Mouse (Mus musculus) frontal cortex, postnatal 10 days (tissue): ENCODE measurements around the gene Aasdhppt.

ENCODE experiments used
- DNase-seq, 2 experiments: peaks; one replicate each; pipeline ENCODE4 v3.0.0; 2022; ENCODE audit warnings: low spot score in 2 of 2, mixed read lengths in 1 of 2

Aasdhppt gene

DNA sequence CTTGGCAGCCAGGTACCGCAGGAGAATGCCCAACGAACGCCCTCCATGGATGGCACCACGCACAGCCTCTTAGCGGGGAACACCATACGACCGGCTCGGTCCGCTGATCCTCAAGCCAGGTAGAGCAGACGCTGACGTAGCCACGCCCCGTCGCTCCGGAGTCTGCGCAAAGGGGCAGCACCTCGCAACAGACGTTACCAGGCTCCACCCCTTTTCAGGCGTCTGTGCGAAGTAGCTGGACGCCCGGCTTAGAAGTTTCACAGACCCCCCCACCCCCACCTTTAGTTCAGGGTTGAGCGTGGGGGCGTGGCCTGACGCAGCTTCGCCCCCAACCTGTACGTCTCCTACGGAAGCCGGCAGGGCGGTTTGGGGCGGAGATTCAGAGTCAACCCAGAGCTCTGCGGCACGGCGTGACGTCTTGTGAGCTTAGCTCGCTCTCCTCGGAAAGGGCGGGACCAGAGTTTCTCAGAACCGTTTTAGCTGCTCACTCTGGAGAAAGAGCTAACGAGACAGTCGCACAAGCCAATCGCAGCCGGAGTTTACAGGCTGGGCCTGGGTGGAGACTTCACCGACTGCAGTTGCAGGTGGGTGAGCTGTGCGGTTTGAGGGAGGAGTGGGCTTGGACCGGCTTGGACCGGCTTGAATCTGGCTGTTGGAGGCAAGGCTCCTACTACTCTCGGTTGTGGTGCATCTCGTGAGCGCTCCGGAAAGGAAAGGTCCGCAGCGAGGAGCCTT lies at the start of gene Aasdhppt, which contains the start of gene Kbtbd3:
Gene Aasdhppt (minus strand): TSS at position 121 of the 735 bp plus-strand sequence.
Gene Kbtbd3 (plus strand): TSS at position 483 of the 735 bp plus-strand sequence.
- peak; percentile 99 for DNase-seq

DNA sequence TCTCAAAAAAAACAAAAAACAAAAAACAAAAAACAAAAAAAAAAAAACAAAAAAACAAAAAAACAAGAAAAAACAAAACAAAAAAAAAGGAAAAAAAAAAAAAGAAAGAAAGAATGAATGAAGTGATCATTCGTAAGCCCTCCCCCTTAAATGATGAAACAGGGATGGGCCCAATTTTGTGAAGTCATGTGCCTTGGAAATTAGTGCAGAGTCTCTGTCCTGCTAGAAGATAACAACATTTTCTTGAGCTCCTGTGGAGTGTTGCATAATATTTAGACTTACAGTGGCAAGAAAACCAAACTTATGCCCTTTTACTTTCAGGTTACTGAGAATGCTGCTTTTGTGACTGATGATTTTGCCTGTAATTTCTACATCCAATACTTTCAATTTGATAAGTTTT lies 43.9 kb upstream of the Aasdhppt start:
- no peak for DNase-seq

DNA sequence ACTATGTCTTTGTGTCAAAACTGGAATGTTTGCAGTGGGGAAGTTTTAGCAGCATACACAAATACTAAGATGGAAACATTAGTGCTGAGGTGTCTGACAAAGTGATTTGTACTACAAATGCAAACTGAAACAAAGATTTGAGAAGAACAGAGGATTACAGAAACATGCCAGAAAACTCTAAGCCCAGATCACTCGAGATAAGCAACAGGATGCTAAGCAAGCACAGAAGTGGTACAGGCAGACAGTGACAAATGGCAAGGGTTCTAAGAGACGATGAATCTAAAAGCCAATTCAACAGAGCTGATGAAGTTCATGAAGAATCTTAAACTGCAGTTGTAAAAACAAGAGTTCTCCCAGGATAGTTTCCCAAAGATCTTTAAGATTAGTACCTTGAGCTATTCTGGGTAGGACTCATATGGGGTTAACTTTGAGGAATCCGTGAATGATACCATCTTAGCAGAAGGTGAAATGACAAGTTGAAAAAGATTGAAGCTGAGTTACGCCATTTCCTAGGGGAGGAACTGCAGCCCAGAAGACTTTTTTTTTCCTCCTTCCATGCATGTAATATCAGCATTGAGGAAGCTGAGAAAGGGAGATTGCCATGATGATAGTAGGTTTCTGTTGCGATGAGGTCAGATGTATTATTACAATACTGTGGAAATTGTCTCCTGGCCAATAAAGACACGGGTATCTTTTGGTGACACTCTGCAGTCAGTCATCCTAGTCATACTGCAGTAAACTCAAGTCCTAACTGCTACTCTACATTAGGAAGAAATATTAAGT lies 9.9 kb upstream of the Aasdhppt start:
- DNase-seq, result no peak

DNA sequence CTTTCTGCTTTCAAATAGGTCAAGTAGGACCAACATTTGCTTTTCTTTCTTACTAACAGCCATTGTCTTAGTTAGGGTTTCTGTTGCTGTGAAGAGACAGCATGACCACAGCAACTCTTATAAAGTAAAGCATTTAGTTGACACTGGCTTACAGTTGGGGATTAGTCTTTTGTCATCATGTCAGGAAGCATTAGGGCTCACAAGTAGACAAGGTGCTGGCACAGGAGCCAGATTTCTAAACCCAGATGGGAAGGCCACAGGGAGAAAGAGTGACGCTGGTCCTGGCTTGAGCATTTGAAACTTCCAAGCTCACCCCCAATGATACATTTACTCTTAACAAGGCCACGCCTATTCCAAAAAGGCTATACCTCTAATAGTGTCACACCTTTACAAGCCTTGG lies 6.5 kb upstream of the Aasdhppt start:
- no peak for DNase-seq

DNA sequence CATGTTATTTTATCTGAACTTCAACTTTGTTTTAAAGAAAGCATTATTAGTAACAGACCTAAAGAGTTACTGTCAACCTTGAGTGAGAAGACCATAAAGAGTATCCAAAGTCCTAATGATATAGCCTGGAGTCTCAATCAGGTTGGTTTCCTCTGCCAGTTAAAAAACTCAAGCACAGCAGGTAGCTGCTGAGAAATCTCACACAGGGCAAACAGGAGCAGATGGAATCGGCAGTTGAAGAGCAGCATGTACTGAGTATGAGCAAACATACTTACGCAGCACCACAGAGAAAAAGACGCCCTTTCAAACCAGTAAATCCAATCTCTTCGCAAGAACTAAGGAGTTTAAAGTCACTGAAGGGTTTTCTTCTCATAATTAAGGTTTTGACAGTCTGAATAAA lies 4.7 kb upstream of the Aasdhppt start:
- no peak for DNase-seq

DNA sequence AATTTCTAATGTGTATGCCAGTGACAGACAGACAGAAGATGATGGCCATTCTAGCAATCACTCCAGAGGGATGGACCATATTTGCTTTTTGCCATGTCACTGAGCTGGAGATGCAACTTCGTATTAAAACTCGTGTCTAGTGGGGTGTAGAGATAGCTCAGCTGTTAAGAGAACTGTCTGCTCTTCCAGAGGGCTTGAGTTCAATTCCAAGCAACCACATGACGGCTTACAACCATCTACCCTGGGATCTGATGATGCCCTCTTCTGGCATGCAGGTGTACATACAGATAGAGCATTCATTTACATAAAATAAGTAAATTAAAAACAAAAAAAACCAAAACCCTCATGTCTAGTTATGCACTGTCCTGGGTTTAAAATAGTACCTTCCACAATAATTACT lies 1.9 kb upstream of the Aasdhppt start:
- no peak for DNase-seq

DNA sequence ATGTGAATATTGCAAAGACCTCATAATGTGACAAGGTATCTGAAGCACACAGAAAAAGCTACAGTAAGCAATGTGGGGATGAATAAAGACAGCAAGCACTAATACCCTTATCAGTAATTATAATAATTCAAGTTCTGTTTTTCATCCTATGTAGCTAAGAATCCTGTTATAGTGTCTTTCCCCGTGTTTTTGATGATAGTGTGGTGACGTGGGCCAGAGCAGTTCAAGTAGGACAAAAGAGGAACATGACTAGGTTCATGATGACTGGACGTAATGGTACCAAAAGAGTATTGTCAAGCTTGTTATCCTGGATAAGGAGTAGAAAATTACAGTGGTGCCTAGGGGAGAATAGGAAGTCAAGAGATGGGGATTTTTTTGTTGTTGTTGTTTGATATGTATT lies 1.4 kb upstream of the Aasdhppt start:
- DNase-seq, result no peak

DNA sequence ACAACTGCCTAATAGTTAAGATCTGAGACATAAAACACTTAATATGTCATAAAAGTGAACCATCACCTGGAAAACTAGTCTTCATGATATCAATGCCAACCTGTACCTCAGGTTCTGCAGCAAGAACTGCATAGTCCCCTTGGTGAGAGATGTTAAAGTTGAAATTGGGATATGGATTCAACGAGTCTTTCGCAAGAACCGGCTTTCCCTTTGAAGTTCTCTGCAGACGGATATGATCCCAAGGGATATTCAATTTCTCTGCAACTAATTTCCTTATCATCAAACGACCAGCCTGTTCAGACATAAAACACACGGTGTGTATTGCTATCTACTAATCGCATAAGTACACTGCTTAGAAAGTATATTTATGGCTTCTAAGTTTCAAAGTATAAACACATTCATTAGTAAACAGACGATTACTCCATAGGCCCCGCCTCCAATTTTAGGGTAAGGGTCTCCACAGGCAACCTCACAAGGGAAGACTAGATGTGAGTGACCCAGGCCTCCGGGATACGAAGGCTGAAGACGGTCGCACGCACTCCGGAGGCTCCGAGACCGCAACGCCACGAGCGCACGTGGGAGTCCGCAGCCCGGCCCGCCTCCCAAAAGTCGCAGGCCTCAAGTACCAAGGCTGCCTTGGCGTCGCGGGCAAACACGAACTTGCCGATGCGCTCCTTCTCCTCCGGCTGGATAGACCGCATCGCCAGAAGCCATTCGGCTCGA lies 482 bp downstream of the Aasdhppt start:
- DNase-seq, result no peak

DNA sequence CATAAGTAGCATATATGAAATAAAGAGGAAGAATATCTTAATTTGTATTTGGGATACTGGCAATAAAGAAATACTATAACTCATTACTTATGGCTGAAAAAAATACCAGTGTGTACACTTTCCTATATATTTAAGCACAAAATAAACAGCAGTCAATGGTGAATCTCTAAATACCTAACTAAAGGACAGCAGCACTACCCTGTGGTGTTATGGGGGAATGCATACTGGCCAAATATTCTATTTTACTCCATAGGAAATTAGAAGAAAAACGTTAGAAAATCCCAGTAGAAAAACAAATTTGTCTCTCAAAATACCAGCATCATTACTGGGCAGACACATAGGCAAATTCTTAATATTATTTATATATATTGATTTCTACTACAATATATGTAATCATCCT lies 4.4 kb downstream of the Aasdhppt start:
- no peak for DNase-seq

DNA sequence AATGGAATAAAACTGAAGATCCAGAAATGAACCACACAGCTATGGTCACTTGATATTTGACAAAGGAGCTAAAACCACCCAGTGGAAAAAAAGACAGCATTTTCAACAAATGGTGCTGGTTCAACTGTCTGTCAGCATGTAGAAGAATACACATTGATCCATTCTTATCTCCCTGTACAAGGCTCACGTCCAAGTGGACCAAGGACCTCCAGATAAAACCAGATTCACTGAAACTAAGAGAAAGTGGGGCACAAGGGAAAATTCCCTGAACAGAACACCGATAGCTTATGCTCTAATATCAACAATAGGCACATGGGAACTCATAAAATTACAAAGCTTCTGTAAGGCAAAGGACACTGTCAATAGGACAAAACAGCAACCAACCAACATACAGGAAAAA lies 8.8 kb downstream of the Aasdhppt start:
- DNase-seq, result no peak

DNA sequence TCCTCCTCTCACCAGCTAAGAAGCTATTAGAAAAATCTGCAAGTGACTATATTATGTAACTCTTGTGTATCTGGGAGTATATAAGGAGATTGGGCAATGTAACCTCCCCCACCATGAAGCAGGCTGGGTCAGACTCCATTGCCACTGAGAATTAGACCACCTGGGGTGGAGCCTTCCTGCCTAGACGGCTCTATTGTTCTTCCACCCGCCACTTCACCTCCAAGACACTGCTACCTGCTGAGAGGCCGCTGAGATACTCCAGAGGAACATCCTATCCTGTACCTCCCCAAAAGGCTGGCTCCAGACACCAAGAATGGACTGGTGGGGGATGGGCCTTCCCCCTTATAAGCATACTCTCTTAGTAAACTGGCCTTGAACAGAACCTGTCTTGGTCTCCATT lies 25.4 kb downstream of the Aasdhppt start:
- no peak for DNase-seq

DNA sequence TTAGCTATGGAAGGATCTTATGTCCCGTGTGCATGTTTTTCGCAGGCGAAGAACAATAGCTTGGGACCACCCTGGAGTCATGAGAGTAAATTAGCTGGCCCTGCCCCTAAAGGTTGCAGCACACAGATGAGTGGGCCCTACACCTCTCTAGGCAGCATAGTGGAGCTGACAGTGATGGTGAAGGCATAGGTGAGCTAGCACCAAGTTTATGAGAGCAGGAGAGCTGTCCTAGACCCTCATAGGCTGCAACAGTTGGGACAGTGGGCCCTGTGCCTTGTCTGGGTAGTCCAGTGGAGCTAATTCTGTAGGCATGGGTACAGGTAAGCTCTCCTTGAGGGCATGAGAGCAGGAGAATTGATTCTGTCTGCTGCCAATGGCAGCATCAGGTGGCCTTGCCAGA lies 42.4 kb downstream of the Aasdhppt start:
- DNase-seq, result no peak

DNA sequence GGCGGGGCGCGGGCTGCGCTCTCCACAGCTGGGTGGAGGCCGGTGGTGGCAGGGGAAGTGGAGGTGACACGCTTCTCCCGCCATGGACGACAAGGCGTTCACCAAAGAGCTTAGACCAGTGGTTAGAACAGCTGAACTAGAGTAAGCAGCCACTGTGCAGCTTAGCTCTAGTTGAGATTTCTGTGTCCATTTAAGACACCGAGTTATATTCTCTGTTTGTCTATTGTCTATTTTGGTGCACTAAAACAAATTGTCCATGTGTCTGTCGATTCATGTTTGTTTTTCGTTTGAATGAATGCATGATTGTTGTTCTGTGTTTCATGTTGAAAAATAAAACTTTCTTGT lies 48.6 kb downstream of the Aasdhppt start:
- no peak for DNase-seq

DNA sequence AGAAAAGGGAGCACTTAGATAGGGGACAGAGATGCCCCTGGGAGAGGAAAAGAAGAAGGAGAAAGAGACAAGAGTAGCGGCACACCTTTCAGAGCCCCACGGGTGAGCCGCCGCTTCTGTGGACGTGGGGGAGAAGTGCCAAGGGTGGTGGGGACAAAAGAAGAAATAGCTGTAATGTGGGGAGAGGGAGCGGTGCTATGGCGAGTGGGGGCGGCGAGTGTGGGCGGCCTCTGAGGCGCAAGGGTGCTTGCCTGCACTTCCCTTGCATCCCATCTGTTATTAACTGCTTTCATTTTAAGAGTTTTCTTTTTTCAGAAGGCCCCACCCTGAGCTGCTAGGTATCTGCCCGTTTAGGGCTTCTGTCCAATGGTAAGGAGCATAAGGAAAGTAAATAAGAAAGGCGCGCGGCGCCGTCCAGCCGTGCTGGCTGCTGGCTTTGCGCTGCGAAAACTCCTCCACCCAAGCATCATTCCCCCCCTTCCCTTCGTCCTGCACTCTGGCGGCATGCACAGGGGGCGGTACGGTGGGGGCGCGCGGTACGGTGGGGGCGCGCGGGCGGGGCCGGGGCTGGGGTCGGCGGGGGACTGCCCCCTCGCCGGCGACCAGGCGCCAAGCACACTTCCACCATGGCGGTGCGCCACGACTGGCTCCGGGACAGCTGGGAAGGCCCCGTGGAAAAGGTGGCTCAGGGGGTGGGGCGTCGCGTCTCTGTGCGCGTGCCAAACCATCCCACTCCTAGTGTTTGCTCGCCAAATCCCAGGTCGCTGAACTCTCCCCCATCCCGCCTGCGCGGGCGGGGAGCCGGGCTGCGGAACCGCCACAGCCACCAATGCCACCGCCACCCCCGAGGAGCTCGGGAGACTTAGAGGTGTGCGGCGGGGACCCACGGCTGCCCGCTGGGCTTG lies 49.2 kb downstream of the Aasdhppt start:
- no peak for DNase-seq

DNA sequence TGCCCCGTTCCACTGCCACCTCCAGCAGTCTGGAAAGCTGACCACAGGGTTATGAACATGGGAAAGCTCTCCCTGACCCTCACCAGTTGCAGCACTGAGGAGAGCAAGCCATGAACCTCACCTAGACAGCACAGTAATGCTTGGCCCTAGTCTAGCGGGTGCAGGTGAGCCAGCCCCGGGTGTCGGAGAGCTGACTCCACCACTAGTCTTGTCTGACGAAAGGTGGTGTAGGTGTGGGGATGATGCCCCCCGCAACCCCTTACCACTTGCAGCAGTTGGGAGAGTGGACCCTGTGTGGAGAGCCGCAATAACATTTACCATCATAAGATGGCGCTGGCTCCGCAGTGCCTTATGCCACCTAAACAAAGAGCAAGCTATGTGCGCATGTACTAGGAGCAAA lies 50.2 kb downstream of the Aasdhppt start:
- no peak for DNase-seq
